Mouse (Mus musculus) kidney, postnatal 36 days (tissue): ENCODE measurements around the gene Ifi213.
"Not testable (repeated sequence)": the region's sequence is repeated elsewhere in the genome, so short reads cannot be mapped to it uniquely, and the experiment has no call there.

Experiments
- DNase-seq, 2 experiments: peaks; one replicate each; pipeline ENCODE4 v3.0.0; 2021 to 2022; ENCODE audit warnings: mixed read lengths in 2 of 2

Ifi213 gene

GRCm38 (mm10) chr1:173598838-173599494 is at the start of gene Ifi213:
TSS of gene Ifi213 (minus strand) at chr1:173599274.
- DNase-seq: not testable (repeated sequence)

GRCm38 (mm10) chr1:173645393-173645792 is 46.3 kb upstream of the Ifi213 start:
- no peak for DNase-seq

GRCm38 (mm10) chr1:173633969-173634645 is 35.0 kb upstream of the Ifi213 start:
- DNase-seq: no peak

- DNase-seq: peak in 1 of 2 experiments; percentile 1
Observed at GRCm38 (mm10) chr1:173630622-173631021, 31.5 kb upstream of the Ifi213 start, which contains the start of gene Ifi209. TSS of gene Ifi209 (plus strand) at chr1:173630917.

- DNase-seq: no peak
Observed at GRCm38 (mm10) chr1:173626686-173627085, 27.6 kb upstream of the Ifi213 start.

- no peak for DNase-seq
Observed at GRCm38 (mm10) chr1:173624052-173624451, 25.0 kb upstream of the Ifi213 start.

- DNase-seq: not testable (repeated sequence)
Observed at GRCm38 (mm10) chr1:173622216-173622615, 23.1 kb upstream of the Ifi213 start.

GRCm38 (mm10) chr1:173610291-173610690 is 11.2 kb upstream of the Ifi213 start:
- not testable (repeated sequence) for DNase-seq

GRCm38 (mm10) chr1:173589698-173590097 is 9.4 kb downstream of the Ifi213 start:
- DNase-seq: not testable (repeated sequence)

GRCm38 (mm10) chr1:173579921-173580585 is 19.0 kb downstream of the Ifi213 start:
- DNase-seq: no peak

- no peak for DNase-seq
Observed at GRCm38 (mm10) chr1:173579079-173579478, 20.0 kb downstream of the Ifi213 start.

- not testable (repeated sequence) for DNase-seq
Observed at GRCm38 (mm10) chr1:173550491-173551050, 48.5 kb downstream of the Ifi213 start.

GRCm38 (mm10) chr1:173548798-173549197 is 50.3 kb downstream of the Ifi213 start:
- not testable (repeated sequence) for DNase-seq

GRCm38 (mm10) chr1:173535791-173536190 is 63.3 kb downstream of the Ifi213 start, which contains the start of gene Ifi214:
TSS of gene Ifi214 (minus strand) at chr1:173535957.
- DNase-seq: not testable (repeated sequence)

GRCm38 (mm10) chr1:173521452-173521851 is 77.6 kb downstream of the Ifi213 start:
- DNase-seq: no peak
